Mouse (Mus musculus): ENCODE data around the gene Gm38392. TPM values are rescaled to one million over a fixed set of nuclear protein-coding genes. Genes with fewer than 3 reads are reported as not detected.

The Gm38392 gene
- polyA plus RNA-seq, 1 experiment from 2014 or later: 1.4 TPM

GRCm38 (mm10) chr3:88212356-88212755 is 74.7 kb downstream of the Gm38392 start:
- Histone ChIP-seq H3K4me3 (ENCODE audit: low read depth, low read length) (no peak overlapping the region), H3K9me3 (ENCODE audit: control insufficient read depth, low read length) (no peaks in the 10 kb centered on the region), H3K4me2 (no peak overlapping the region), H3K4me1 (replicated peaks; ENCODE audit: control insufficient read depth, insufficient read depth, low read length) (peaks cover 5% of the 10 kb centered on the region; the same call in 1 of the 2 replicates), H3K9ac (ENCODE audit: low read depth, low read length) (no peak overlapping the region), H3K27me3 (replicated peaks; ENCODE audit: control insufficient read depth, insufficient read depth, low read length) (peaks cover 99% of the 10 kb centered on the region), H3K27ac (ENCODE audit: low read depth, low read length) (no peak overlapping the region), H3K36me3 (ENCODE audit: control insufficient read depth, insufficient read depth, low read length) (no peaks in the 10 kb centered on the region)
- WGBS: 7% methylated on average over 1 of the region's 1 CpGs
- no peak for ATAC-seq (replicated peaks; ENCODE audit: low FRiP score)
- DNase-seq (ENCODE audit: low spot score): no peak

DNA sequence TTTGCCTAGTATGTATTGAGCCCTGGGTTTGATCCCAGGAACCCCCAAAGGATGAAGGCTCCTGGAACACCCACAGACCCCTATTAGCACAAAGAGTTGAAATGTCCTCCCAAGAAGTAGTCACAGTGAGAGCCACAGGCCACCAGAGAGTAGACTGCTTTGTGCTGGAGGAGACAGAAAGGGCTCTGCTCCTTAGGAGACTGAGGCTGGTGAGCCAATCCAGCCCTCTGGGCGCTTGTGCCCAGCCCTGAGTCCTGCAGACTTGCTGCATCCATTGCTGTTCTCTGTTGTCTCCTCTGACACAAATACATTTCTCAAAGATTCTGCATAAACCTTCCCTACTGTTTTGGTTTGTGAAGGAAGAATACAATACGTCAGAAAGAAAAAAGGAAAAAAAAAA is 76.1 kb downstream of the Gm38392 start:
- ATAC-seq (replicated peaks; ENCODE audit: low FRiP score): no peak
- Histone ChIP-seq H3K4me1 (replicated peaks; ENCODE audit: control insufficient read depth, insufficient read depth, low read length) (peaks cover 5% of the 10 kb centered on the region; the same call in 1 of the 2 replicates), H3K27me3 (replicated peaks; ENCODE audit: control insufficient read depth, insufficient read depth, low read length) (peaks cover 99% of the 10 kb centered on the region), H3K4me2 (no peak overlapping the region), H3K4me3 (ENCODE audit: low read depth, low read length) (no peak overlapping the region), H3K27ac (ENCODE audit: low read depth, low read length) (no peak overlapping the region), H3K36me3 (ENCODE audit: control insufficient read depth, insufficient read depth, low read length) (no peaks in the 10 kb centered on the region), H3K9me3 (ENCODE audit: control insufficient read depth, low read length) (no peaks in the 10 kb centered on the region), H3K9ac (ENCODE audit: low read depth, low read length) (no peak overlapping the region)
- WGBS: 15% methylated on average over 2 of the region's 2 CpGs
- no peak for DNase-seq (ENCODE audit: low spot score)

GRCm38 (mm10) chr3:88210121-88210520 is 76.9 kb downstream of the Gm38392 start:
- ATAC-seq (replicated peaks; ENCODE audit: low FRiP score) (no peak), DNase-seq (ENCODE audit: low spot score) (no peak)
- Histone ChIP-seq H3K27ac (ENCODE audit: low read depth, low read length) (no peak overlapping the region), H3K4me1 (replicated peaks; ENCODE audit: control insufficient read depth, insufficient read depth, low read length) (peaks cover 1% of the 10 kb centered on the region; the same call in 1 of the 2 replicates), H3K4me2 (no peak overlapping the region), H3K36me3 (ENCODE audit: control insufficient read depth, insufficient read depth, low read length) (no peaks in the 10 kb centered on the region), H3K27me3 (replicated peaks; ENCODE audit: control insufficient read depth, insufficient read depth, low read length) (peaks cover 99% of the 10 kb centered on the region), H3K9me3 (ENCODE audit: control insufficient read depth, low read length) (no peaks in the 10 kb centered on the region), H3K9ac (ENCODE audit: low read depth, low read length) (no peak overlapping the region), H3K4me3 (ENCODE audit: low read depth, low read length) (no peak overlapping the region)
- WGBS: 37% methylated on average over 2 of the region's 2 CpGs

- H3K27ac ChIP-seq (ENCODE audit: low read depth, low read length): no peak overlapping the region
- H3K4me2 ChIP-seq: no peak overlapping the region
- WGBS: 3% methylated on average over 6 of the region's 6 CpGs
These were observed 77.7 kb downstream of the Gm38392 start for GRCm38 (mm10) chr3:88209306-88209705.

DNA sequence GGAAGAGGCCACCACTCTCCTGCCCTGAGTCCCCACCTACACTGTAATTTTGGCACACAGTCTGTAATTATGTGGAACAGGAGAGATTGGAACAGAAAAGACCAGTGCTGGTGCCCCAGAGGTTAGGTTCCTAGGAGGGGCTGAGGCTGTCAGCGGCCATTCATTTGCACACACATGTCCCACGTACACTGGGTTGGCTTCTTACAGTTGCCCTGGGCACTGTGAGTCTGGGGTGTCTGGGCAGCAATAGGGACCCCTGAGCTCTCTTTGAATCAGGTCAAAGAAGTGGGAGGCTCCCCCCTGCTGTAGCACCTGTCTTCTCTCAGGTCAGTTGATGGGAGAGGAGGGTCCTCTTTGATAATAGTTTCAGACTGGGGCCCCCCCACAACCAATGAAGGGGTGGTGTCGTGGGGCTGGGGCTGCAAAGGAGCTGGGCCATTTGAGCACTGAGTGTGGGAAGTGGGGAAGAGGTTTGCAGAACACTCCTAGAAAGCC is 78.7 kb downstream of the Gm38392 start:
- DNase-seq (ENCODE audit: low spot score): no peak
- Histone ChIP-seq H3K4me3 (ENCODE audit: low read depth, low read length) (no peak overlapping the region), H3K9me3 (ENCODE audit: control insufficient read depth, low read length) (no peaks in the 10 kb centered on the region), H3K9ac (ENCODE audit: low read depth, low read length) (no peak overlapping the region), H3K27me3 (replicated peaks; ENCODE audit: control insufficient read depth, insufficient read depth, low read length) (peaks cover 99% of the 10 kb centered on the region), H3K4me1 (replicated peaks; ENCODE audit: control insufficient read depth, insufficient read depth, low read length) (no peaks in the 10 kb centered on the region), H3K36me3 (ENCODE audit: control insufficient read depth, insufficient read depth, low read length) (no peaks in the 10 kb centered on the region), H3K4me2 (no peak overlapping the region), H3K27ac (ENCODE audit: low read depth, low read length) (no peak overlapping the region)
- ATAC-seq (replicated peaks; ENCODE audit: low FRiP score): no peak
- 9% methylated on average over 3 of the region's 3 CpGs for WGBS

More at GRCm38 (mm10) chr3:88209306-88209705, 77.7 kb downstream of the Gm38392 start:
- Histone ChIP-seq H3K27me3 (replicated peaks; ENCODE audit: control insufficient read depth, insufficient read depth, low read length) (peaks cover 99% of the 10 kb centered on the region), H3K4me3 (ENCODE audit: low read depth, low read length) (no peak overlapping the region), H3K36me3 (ENCODE audit: control insufficient read depth, insufficient read depth, low read length) (no peaks in the 10 kb centered on the region), H3K9ac (ENCODE audit: low read depth, low read length) (no peak overlapping the region), H3K4me1 (replicated peaks; ENCODE audit: control insufficient read depth, insufficient read depth, low read length) (no peaks in the 10 kb centered on the region), H3K9me3 (ENCODE audit: control insufficient read depth, low read length) (no peaks in the 10 kb centered on the region)
- no peak for DNase-seq (ENCODE audit: low spot score)
- ATAC-seq (replicated peaks; ENCODE audit: low FRiP score): no peak

- no peaks in the 10 kb centered on the region for H3K36me3 ChIP-seq (ENCODE audit: control insufficient read depth, insufficient read depth, low read length)
- H3K27ac ChIP-seq (ENCODE audit: low read depth, low read length): no peak overlapping the region
- H3K9ac ChIP-seq (ENCODE audit: low read depth, low read length): no peak overlapping the region
- DNase-seq (ENCODE audit: low spot score): no peak
- H3K9me3 ChIP-seq (ENCODE audit: control insufficient read depth, low read length): no peaks in the 10 kb centered on the region
- no peak overlapping the region for H3K4me2 ChIP-seq
- H3K4me3 ChIP-seq (ENCODE audit: low read depth, low read length): no peak overlapping the region
- no peaks in the 10 kb centered on the region for H3K4me1 ChIP-seq (replicated peaks; ENCODE audit: control insufficient read depth, insufficient read depth, low read length)
- H3K27me3 ChIP-seq (replicated peaks; ENCODE audit: control insufficient read depth, insufficient read depth, low read length): peaks cover 100% of the 10 kb centered on the region
- WGBS: 7% methylated on average over 15 of the region's 15 CpGs
- ATAC-seq (replicated peaks; ENCODE audit: low FRiP score): no peak
These were observed 79.4 kb downstream of the Gm38392 start for GRCm38 (mm10) chr3:88207451-88208100.

DNA sequence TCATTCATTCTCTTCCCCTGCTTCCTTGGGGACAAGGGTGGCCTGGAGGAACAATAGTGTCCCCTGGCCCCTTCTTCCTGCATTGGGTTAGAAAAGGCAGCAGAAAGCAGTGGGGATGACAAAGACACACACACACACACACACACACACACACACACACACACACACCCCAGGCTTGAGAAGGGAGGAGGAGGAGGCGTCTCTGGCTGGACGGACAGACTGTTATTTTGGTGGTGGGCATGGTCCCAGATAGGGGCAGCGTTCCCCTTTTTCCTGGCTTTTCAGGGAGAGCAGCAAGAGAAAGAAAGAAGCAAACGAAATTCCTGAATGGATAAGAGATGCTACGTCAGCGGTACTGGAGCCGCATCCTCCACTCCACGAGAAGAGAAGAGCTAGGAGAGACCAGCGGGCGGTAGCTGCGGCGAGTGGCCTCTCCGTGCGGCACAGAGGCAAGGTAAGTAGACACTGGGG is 80.1 kb downstream of the Gm38392 start:
- Histone ChIP-seq H3K27me3 (replicated peaks; ENCODE audit: control insufficient read depth, insufficient read depth, low read length) (peaks cover 100% of the 10 kb centered on the region), H3K36me3 (ENCODE audit: control insufficient read depth, insufficient read depth, low read length) (no peaks in the 10 kb centered on the region), H3K9me3 (ENCODE audit: control insufficient read depth, low read length) (no peaks in the 10 kb centered on the region), H3K4me2 (no peak overlapping the region), H3K4me3 (ENCODE audit: low read depth, low read length) (no peak overlapping the region), H3K4me1 (replicated peaks; ENCODE audit: control insufficient read depth, insufficient read depth, low read length) (no peaks in the 10 kb centered on the region), H3K9ac (ENCODE audit: low read depth, low read length) (no peak overlapping the region), H3K27ac (ENCODE audit: low read depth, low read length) (no peak overlapping the region)
- DNase-seq (ENCODE audit: low spot score) (no peak), ATAC-seq (replicated peaks; ENCODE audit: low FRiP score) (no peak)
- whole genome bisulfite sequencing: 4% methylated on average over 14 of the region's 14 CpGs

GRCm38 (mm10) chr3:88206500-88206899 is 80.5 kb downstream of the Gm38392 start:
- ATAC-seq (replicated peaks; ENCODE audit: low FRiP score): no peak
- Histone ChIP-seq H3K4me3 (ENCODE audit: low read depth, low read length) (no peak overlapping the region), H3K27me3 (replicated peaks; ENCODE audit: control insufficient read depth, insufficient read depth, low read length) (peaks cover 100% of the 10 kb centered on the region), H3K27ac (ENCODE audit: low read depth, low read length) (no peak overlapping the region), H3K9me3 (ENCODE audit: control insufficient read depth, low read length) (no peaks in the 10 kb centered on the region), H3K4me2 (no peak overlapping the region), H3K36me3 (ENCODE audit: control insufficient read depth, insufficient read depth, low read length) (no peaks in the 10 kb centered on the region), H3K4me1 (replicated peaks; ENCODE audit: control insufficient read depth, insufficient read depth, low read length) (no peaks in the 10 kb centered on the region), H3K9ac (ENCODE audit: low read depth, low read length) (no peak overlapping the region)
- DNase-seq (ENCODE audit: low spot score): no peak
- WGBS: 3% methylated on average over 3 of the region's 3 CpGs

Measured in liver, embryonic 11.5 days (tissue).